Mouse (Mus musculus): ENCODE data around the gene Car5a. TPM values are rescaled to one million over a fixed set of nuclear protein-coding genes. Genes with fewer than 3 reads are reported as not detected.

The Car5a gene
- total RNA-seq, 1 experiment, result 0.18 TPM

DNA sequence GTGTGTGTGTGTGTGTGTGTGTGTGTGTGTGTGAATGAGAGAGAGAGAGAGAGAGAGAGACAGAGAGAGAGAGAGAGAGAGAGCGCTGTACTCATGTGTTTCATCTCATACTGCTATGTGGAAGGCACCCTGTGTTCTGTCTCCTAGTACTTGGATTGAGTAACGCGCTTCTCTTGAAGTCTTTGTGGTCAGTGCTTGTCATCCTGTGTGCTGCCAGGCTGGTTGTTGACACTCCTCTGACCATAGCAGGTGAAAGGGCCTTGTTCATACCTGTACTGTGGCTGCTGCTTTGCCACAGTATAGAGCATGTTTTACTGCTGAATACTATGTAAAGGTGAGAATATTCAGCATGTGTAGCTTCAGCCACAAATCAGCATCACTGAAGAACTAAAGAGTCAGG is 41.0 kb upstream of the Car5a start:
- no peak for DNase-seq (ENCODE audit: low read depth, low spot score)
- TF ChIP-seq ZNF384 (IDR thresholded peaks at IDR 0.05; ENCODE audit: low read depth, low read length) (no peak), ZC3H11A (IDR thresholded peaks at IDR 0.05; ENCODE audit: borderline replicate concordance, low read depth, low read length) (no peak), MAFK (IDR thresholded peaks at IDR 0.05; ENCODE audit: insufficient read depth, low read depth, low read length) (no peak), HCFC1 (IDR thresholded peaks at IDR 0.05; ENCODE audit: borderline replicate concordance, insufficient read depth, low read length) (no peak), CHD2 (IDR thresholded peaks at IDR 0.05; ENCODE audit: low read depth, low read length) (no peak)
- Histone ChIP-seq H3K9ac (ENCODE audit: insufficient read depth, low read depth, low read length, poor library complexity, severe bottlenecking) (no peak overlapping the region), H3K36me3 (ENCODE audit: control insufficient read depth, insufficient read depth, low read length, poor library complexity, severe bottlenecking) (peaks cover 41% of the 10 kb centered on the region), H3K4me3 (ENCODE audit: insufficient read depth in 1 of 2, low read depth in 1 of 2, low read length in 2 of 2, poor library complexity in 1 of 2, severe bottlenecking in 1 of 2) (no peak overlapping the region), H3K4me1 (ENCODE audit: control insufficient read depth in 2 of 2, insufficient read depth in 2 of 2, low read length in 2 of 2, poor library complexity in 1 of 2) (no peaks in the 10 kb centered on the region), H3K9me3 (ENCODE audit: control insufficient read depth, insufficient read depth, low read depth, low read length) (no peaks in the 10 kb centered on the region), H3K27ac (ENCODE audit: insufficient read depth, low read depth, low read length, poor library complexity, severe bottlenecking) (no peak overlapping the region)
- in situ Hi-C loops (cut with MboI; ENCODE audit: low sequenced_read_pairs in 2 of 2, unreplicated experiment in 2 of 2), result no loop called here

DNA sequence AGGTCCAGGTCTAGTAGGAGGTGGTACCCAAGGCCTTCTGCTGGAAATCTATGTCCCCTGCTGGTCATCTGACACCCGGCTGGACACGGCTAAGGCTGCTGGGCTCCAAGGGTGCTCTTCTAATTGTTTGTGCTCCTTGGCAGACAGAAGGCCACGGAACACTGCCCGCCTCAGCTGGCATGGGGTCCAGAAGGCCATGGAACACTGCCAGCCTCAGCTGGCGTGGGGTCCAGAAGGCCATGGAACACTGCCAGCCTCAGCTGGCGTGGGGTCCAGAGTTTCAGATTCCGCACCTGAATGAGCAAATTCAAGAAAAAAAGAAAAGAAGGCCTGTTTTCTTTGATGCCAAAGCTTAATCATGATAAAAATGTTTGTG is 36.8 kb upstream of the Car5a start:
- TF ChIP-seq CHD2 (IDR thresholded peaks at IDR 0.05; ENCODE audit: low read depth, low read length), result no peak
- no peak for TF ChIP-seq HCFC1 (IDR thresholded peaks at IDR 0.05; ENCODE audit: borderline replicate concordance, insufficient read depth, low read length)
- TF ChIP-seq MAFK (IDR thresholded peaks at IDR 0.05; ENCODE audit: insufficient read depth, low read depth, low read length), result no peak
- TF ChIP-seq ZNF384 (IDR thresholded peaks at IDR 0.05; ENCODE audit: low read depth, low read length), result no peak
- no peak for TF ChIP-seq ZC3H11A (IDR thresholded peaks at IDR 0.05; ENCODE audit: borderline replicate concordance, low read depth, low read length)
- no peak overlapping the region for H3K27ac ChIP-seq (ENCODE audit: insufficient read depth, low read depth, low read length, poor library complexity, severe bottlenecking)
- DNase-seq (ENCODE audit: low read depth, low spot score), result no peak
- peaks cover 41% of the 10 kb centered on the region for H3K36me3 ChIP-seq (ENCODE audit: control insufficient read depth, insufficient read depth, low read length, poor library complexity, severe bottlenecking)
- in situ Hi-C loops (cut with MboI; ENCODE audit: low sequenced_read_pairs in 2 of 2, unreplicated experiment in 2 of 2), result no loop called here
- H3K9me3 ChIP-seq (ENCODE audit: control insufficient read depth, insufficient read depth, low read depth, low read length), result no peaks in the 10 kb centered on the region
- 0 out of 4 replicates have a peak, but pooled peaks cover 0 to 2% of the 10 kb centered on the region in 2 experiments for H3K4me1 ChIP-seq (ENCODE audit: control insufficient read depth in 2 of 2, insufficient read depth in 2 of 2, low read length in 2 of 2, poor library complexity in 1 of 2)
- no peak overlapping the region for H3K9ac ChIP-seq (ENCODE audit: insufficient read depth, low read depth, low read length, poor library complexity, severe bottlenecking)
- no peak overlapping the region for H3K4me3 ChIP-seq (ENCODE audit: insufficient read depth in 1 of 2, low read depth in 1 of 2, low read length in 2 of 2, poor library complexity in 1 of 2, severe bottlenecking in 1 of 2)

GRCm38 (mm10) chr8:121980792-121981519 is 36.3 kb upstream of the Car5a start:
- Histone ChIP-seq H3K9ac (ENCODE audit: insufficient read depth, low read depth, low read length, poor library complexity, severe bottlenecking) (no peak overlapping the region), H3K36me3 (ENCODE audit: control insufficient read depth, insufficient read depth, low read length, poor library complexity, severe bottlenecking) (peaks cover 47% of the 10 kb centered on the region), H3K27ac (ENCODE audit: insufficient read depth, low read depth, low read length, poor library complexity, severe bottlenecking) (no peak overlapping the region), H3K4me1 (ENCODE audit: control insufficient read depth in 2 of 2, insufficient read depth in 2 of 2, low read length in 2 of 2, poor library complexity in 1 of 2) (0 out of 4 replicates have a peak, but pooled peaks cover 0 to 2% of the 10 kb centered on the region in 2 experiments), H3K4me3 (ENCODE audit: insufficient read depth in 1 of 2, low read depth in 1 of 2, low read length in 2 of 2, poor library complexity in 1 of 2, severe bottlenecking in 1 of 2) (no peak overlapping the region), H3K9me3 (ENCODE audit: control insufficient read depth, insufficient read depth, low read depth, low read length) (no peaks in the 10 kb centered on the region)
- DNase-seq (ENCODE audit: low read depth, low spot score), result no peak
- in situ Hi-C loops (cut with MboI; ENCODE audit: low sequenced_read_pairs in 2 of 2, unreplicated experiment in 2 of 2), result no loop called here
- TF ChIP-seq ZC3H11A (IDR thresholded peaks at IDR 0.05; ENCODE audit: borderline replicate concordance, low read depth, low read length) (no peak), CHD2 (IDR thresholded peaks at IDR 0.05; ENCODE audit: low read depth, low read length) (no peak), ZNF384 (IDR thresholded peaks at IDR 0.05; ENCODE audit: low read depth, low read length) (no peak), HCFC1 (IDR thresholded peaks at IDR 0.05; ENCODE audit: borderline replicate concordance, insufficient read depth, low read length) (no peak), MAFK (IDR thresholded peaks at IDR 0.05; ENCODE audit: insufficient read depth, low read depth, low read length) (no peak)

GRCm38 (mm10) chr8:121978670-121979069 is 34.0 kb upstream of the Car5a start:
- TF ChIP-seq CHD2 (IDR thresholded peaks at IDR 0.05; ENCODE audit: low read depth, low read length), result no peak
- no peak for TF ChIP-seq MAFK (IDR thresholded peaks at IDR 0.05; ENCODE audit: insufficient read depth, low read depth, low read length)
- no peak for TF ChIP-seq ZC3H11A (IDR thresholded peaks at IDR 0.05; ENCODE audit: borderline replicate concordance, low read depth, low read length)
- TF ChIP-seq HCFC1 (IDR thresholded peaks at IDR 0.05; ENCODE audit: borderline replicate concordance, insufficient read depth, low read length), result no peak
- no peak for TF ChIP-seq ZNF384 (IDR thresholded peaks at IDR 0.05; ENCODE audit: low read depth, low read length)
- 0 out of 4 replicates have a peak, but pooled peaks cover 0 to 2% of the 10 kb centered on the region in 2 experiments for H3K4me1 ChIP-seq (ENCODE audit: control insufficient read depth in 2 of 2, insufficient read depth in 2 of 2, low read length in 2 of 2, poor library complexity in 1 of 2)
- no peaks in the 10 kb centered on the region for H3K9me3 ChIP-seq (ENCODE audit: control insufficient read depth, insufficient read depth, low read depth, low read length)
- peaks cover 63% of the 10 kb centered on the region for H3K36me3 ChIP-seq (ENCODE audit: control insufficient read depth, insufficient read depth, low read length, poor library complexity, severe bottlenecking)
- H3K4me3 ChIP-seq (ENCODE audit: insufficient read depth in 1 of 2, low read depth in 1 of 2, low read length in 2 of 2, poor library complexity in 1 of 2, severe bottlenecking in 1 of 2), result no peak overlapping the region
- H3K9ac ChIP-seq (ENCODE audit: insufficient read depth, low read depth, low read length, poor library complexity, severe bottlenecking), result no peak overlapping the region
- in situ Hi-C loops (cut with MboI; ENCODE audit: low sequenced_read_pairs in 2 of 2, unreplicated experiment in 2 of 2), result no loop called here
- no peak overlapping the region for H3K27ac ChIP-seq (ENCODE audit: insufficient read depth, low read depth, low read length, poor library complexity, severe bottlenecking)
- DNase-seq (ENCODE audit: low read depth, low spot score), result no peak
